Mouse (Mus musculus): ENCODE data around the gene Prkg2.

The Prkg2 gene

DNA sequence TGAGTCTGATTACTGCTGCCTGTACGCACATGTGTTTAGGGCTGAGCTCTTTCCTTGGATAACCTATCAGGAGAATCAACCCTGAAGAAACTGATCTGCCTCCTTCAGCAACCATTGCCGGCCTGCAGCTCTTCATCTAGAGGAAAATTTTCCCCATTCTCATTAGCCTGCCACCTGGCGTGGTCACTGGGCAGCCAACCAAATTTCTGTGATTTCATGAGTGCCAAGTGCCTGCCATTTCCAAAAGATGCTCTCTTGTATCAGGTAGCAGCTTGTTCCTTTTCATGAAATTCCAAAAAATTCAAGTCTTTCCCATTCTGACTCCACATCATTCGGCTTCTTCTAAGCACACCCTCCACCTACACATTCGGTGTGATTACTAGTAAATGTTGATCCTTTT lies 136.2 kb downstream of the Prkg2 start:
- DNase-seq (ENCODE audit: low spot score) = no peak

DNA sequence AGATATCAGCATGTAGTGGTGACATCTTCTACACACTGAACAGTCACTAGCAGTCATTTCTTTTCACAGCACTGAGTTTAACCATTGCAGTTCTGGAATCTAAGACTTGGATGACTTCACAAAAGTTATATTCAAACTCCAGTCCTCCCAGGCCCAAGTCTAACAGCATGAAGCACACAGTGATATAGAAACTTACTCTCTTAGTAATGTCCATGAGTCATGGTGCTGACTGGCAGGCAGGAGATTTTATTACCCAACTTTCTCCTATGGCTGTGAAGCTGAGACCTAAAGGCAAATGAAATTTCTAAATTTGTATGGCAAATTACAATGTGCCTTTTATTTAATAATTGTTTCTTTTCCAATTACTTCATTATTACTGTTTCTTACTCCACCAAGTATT lies 139.2 kb downstream of the Prkg2 start:
- no peak for DNase-seq (ENCODE audit: low spot score)

DNA sequence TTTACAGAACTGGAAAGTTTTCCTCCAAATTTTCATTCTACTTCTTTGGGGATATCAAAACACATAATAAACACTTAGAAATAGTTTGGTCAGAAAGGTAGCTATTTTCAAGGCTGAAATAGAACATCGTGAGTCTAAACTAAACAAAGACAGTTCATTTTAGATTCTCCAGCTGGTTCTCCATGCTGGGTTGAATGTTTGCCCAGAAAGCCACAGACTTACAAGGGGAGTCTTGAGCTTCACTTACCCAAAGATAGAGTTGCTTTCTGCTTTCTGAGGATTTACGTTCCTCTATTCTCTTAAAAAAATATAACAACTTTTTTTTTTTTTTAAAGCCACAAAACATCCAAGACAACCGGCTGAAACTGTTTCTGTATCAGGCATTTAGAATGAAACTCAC lies 142.9 kb downstream of the Prkg2 start:
- DNase-seq (ENCODE audit: low spot score) = no peak

DNA sequence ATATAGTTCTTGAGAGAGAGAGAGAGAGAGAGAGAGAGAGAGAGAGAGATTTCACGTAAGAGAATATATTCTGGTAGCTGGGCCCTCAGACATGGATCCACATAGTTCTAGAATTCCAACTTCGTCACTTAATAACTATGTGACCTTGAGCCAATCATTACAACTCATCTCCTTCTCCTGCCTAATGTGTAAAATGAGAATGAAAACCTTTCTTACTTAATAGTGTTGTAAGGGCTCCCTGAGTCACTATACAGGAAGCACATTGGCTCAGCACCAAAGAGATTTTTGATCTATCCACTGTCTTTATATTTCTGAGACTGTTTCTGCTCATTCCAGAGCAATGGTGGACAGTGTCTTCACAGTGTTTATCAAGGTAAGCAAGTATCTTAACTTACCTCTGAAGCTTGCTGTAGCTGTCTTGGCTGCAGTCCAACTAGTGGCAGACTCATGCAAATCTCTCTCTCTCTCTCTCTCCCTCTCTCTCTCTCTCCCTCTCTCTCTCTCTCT lies 146.6 kb downstream of the Prkg2 start:
- DNase-seq (ENCODE audit: low spot score) = no peak

DNA sequence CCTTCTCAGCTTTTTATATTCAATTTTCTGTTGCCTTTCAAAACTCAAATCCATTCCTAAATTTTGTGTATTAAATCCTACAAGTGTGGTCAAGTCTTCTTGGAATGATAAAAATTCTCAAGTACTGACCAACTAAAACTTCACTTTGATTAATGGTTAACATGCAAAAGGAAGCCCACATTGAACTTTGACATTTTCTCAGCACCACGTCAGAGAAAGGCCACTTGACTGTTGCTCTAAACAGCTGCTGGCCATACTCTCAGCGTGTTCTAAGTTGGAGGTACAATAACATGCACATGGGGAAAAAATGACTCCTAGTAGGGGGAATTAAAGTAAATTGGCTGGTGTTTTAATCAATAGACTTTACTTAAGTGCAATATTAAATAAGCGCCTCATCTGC lies 155.1 kb downstream of the Prkg2 start:
- no peak for DNase-seq (ENCODE audit: low spot score)
